ENCODE assay signal across 8 mouse cellular contexts in genomic region chr16:10088461-10089353, GRCm38 (mm10).
A peak's percentile ranks its signal among the peaks of the same experiment; 100 is the strongest.
DNase-seq lines count a peak whose midpoint lies in the region; ATAC-seq and TF ChIP-seq lines count a peak whose summit lies in the region.

No protein-coding gene starts in this region.

- H3K27me3 ChIP-seq in intestine, embryonic 14.5 days (replicated peaks; ENCODE audit: control insufficient read depth, insufficient read depth, low read length) = no peaks in the 10 kb centered on the region
- no peaks in the 10 kb centered on the region for H3K27me3 ChIP-seq in intestine, embryonic 16.5 days (replicated peaks; ENCODE audit: control insufficient read depth, insufficient read depth, low read length)
- no peaks in the 10 kb centered on the region for H3K27me3 ChIP-seq in hindbrain, embryonic 11.5 days (ENCODE audit: control insufficient read depth, insufficient read depth, low read length)
- no peaks in the 10 kb centered on the region for H3K27me3 ChIP-seq in limb, embryonic 11.5 days (ENCODE audit: control insufficient read depth, insufficient read depth, low read length)
- H3K27me3 ChIP-seq in stomach, embryonic 16.5 days (ENCODE audit: control insufficient read depth, insufficient read depth, low read length) = no peaks in the 10 kb centered on the region

- no peak overlapping the region for H3K4me2 ChIP-seq in intestine, embryonic 14.5 days (ENCODE audit: low read length)
- no peak overlapping the region for H3K4me2 ChIP-seq in intestine, embryonic 16.5 days (ENCODE audit: low read depth, low read length)
- no peak overlapping the region for H3K4me2 ChIP-seq in hindbrain, embryonic 11.5 days (replicated peaks; ENCODE audit: low read depth, low read length)
- H3K4me2 ChIP-seq in limb, embryonic 11.5 days (ENCODE audit: low read depth, severe bottlenecking) = no peak overlapping the region
- H3K4me2 ChIP-seq in stomach, embryonic 16.5 days (ENCODE audit: low read depth, low read length) = no peak overlapping the region

- no peaks in the 10 kb centered on the region for H3K4me1 ChIP-seq in intestine, embryonic 14.5 days (replicated peaks; ENCODE audit: control insufficient read depth, insufficient read depth, low read length)
- H3K4me1 ChIP-seq in intestine, embryonic 16.5 days (ENCODE audit: control insufficient read depth, insufficient read depth, low read length) = no peaks in the 10 kb centered on the region
- H3K4me1 ChIP-seq in ES-E14 (ENCODE audit: control insufficient read depth in 2 of 2, insufficient read depth in 2 of 2, low read length in 2 of 2, poor library complexity in 1 of 2) = peaks cover 2 to 4% of the 10 kb centered on the region in 2 experiments; a peak in 1 of 4 replicates
- H3K4me1 ChIP-seq in hindbrain, embryonic 11.5 days (replicated peaks; ENCODE audit: control insufficient read depth, insufficient read depth, low read length) = no peaks in the 10 kb centered on the region
- H3K4me1 ChIP-seq in limb, embryonic 11.5 days (ENCODE audit: control insufficient read depth, insufficient read depth, low read length) = no peaks in the 10 kb centered on the region
- no peaks in the 10 kb centered on the region for H3K4me1 ChIP-seq in stomach, embryonic 16.5 days (ENCODE audit: control insufficient read depth, insufficient read depth, low read length)

- no peak overlapping the region for H3K4me3 ChIP-seq in intestine, embryonic 14.5 days (ENCODE audit: low read depth, low read length)
- no peak overlapping the region for H3K4me3 ChIP-seq in intestine, embryonic 16.5 days (ENCODE audit: low read length)
- no peak overlapping the region for H3K4me3 ChIP-seq in ES-E14 (ENCODE audit: insufficient read depth in 1 of 2, low read depth in 1 of 2, low read length in 2 of 2, poor library complexity in 1 of 2, severe bottlenecking in 1 of 2)
- H3K4me3 ChIP-seq in hindbrain, embryonic 11.5 days (ENCODE audit: low read depth, low read length) = no peak overlapping the region
- no peak overlapping the region for H3K4me3 ChIP-seq in limb, embryonic 11.5 days (ENCODE audit: low read depth, low read length)
- H3K4me3 ChIP-seq in stomach, embryonic 16.5 days (replicated peaks; ENCODE audit: low read length) = no peak overlapping the region

- WGBS in intestine, embryonic 14.5 days = 62% methylated on average over 18 of the region's 18 CpGs
- 58% methylated on average over 18 of the region's 18 CpGs for WGBS in intestine, embryonic 16.5 days
- 57% methylated on average over 18 of the region's 18 CpGs for WGBS in hindbrain, embryonic 11.5 days
- 62% methylated on average over 18 of the region's 18 CpGs for WGBS in limb, embryonic 11.5 days
- WGBS in stomach, embryonic 16.5 days = 57% methylated on average over 18 of the region's 18 CpGs

- no peak overlapping the region for H3K9ac ChIP-seq in intestine, embryonic 14.5 days (ENCODE audit: low read length)
- no peak overlapping the region for H3K9ac ChIP-seq in intestine, embryonic 16.5 days (ENCODE audit: low read depth, low read length)
- no peak overlapping the region for H3K9ac ChIP-seq in ES-E14 (ENCODE audit: insufficient read depth, low read depth, low read length, poor library complexity, severe bottlenecking)
- H3K9ac ChIP-seq in hindbrain, embryonic 11.5 days (ENCODE audit: low read depth, low read length) = 0 out of 2 replicates have a peak overlapping the region, but pooled peaks have one; percentile 34
- H3K9ac ChIP-seq in limb, embryonic 11.5 days (ENCODE audit: low read length) = no peak overlapping the region
- H3K9ac ChIP-seq in stomach, embryonic 16.5 days (ENCODE audit: low read length) = no peak overlapping the region

- no peaks in the 10 kb centered on the region for H3K36me3 ChIP-seq in intestine, embryonic 14.5 days (ENCODE audit: control insufficient read depth, insufficient read depth, low read length)
- H3K36me3 ChIP-seq in intestine, embryonic 16.5 days (ENCODE audit: control insufficient read depth, insufficient read depth, low read length) = no peaks in the 10 kb centered on the region
- no peaks in the 10 kb centered on the region for H3K36me3 ChIP-seq in ES-E14 (ENCODE audit: control insufficient read depth, insufficient read depth, low read length, poor library complexity, severe bottlenecking)
- no peaks in the 10 kb centered on the region for H3K36me3 ChIP-seq in hindbrain, embryonic 11.5 days (ENCODE audit: control insufficient read depth, insufficient read depth, low read length)
- H3K36me3 ChIP-seq in limb, embryonic 11.5 days (ENCODE audit: control insufficient read depth, insufficient read depth, low read length) = no peaks in the 10 kb centered on the region
- H3K36me3 ChIP-seq in stomach, embryonic 16.5 days (ENCODE audit: control insufficient read depth, insufficient read depth, low read length) = no peaks in the 10 kb centered on the region

- H3K27ac ChIP-seq in intestine, embryonic 14.5 days (ENCODE audit: low read depth) = no peak overlapping the region
- no peak overlapping the region for H3K27ac ChIP-seq in intestine, embryonic 16.5 days (ENCODE audit: low read length)
- H3K27ac ChIP-seq in ES-E14 (ENCODE audit: insufficient read depth, low read depth, low read length, poor library complexity, severe bottlenecking) = no peak overlapping the region
- no peak overlapping the region for H3K27ac ChIP-seq in hindbrain, embryonic 11.5 days (ENCODE audit: low read depth, low read length)
- no peak overlapping the region for H3K27ac ChIP-seq in limb, embryonic 11.5 days (replicated peaks; ENCODE audit: low read depth, low read length)
- H3K27ac ChIP-seq in stomach, embryonic 16.5 days (ENCODE audit: low read length) = no peak overlapping the region

- in situ Hi-C loops in ES-E14 (cut with MboI; ENCODE audit: low sequenced_read_pairs in 2 of 2, unreplicated experiment in 2 of 2) = loop anchor here in 1 of 2 experiments (10.0 to 25.0 kb wide), 3 partner anchors 186 to 424 kb away; partner anchors contain the start of gene Tekt5

- H3K9me3 ChIP-seq in intestine, embryonic 14.5 days (ENCODE audit: control insufficient read depth, low read length) = no peaks in the 10 kb centered on the region
- no peaks in the 10 kb centered on the region for H3K9me3 ChIP-seq in intestine, embryonic 16.5 days (ENCODE audit: control insufficient read depth, low read length)
- H3K9me3 ChIP-seq in ES-E14 (ENCODE audit: control insufficient read depth, insufficient read depth, low read depth, low read length) = no peaks in the 10 kb centered on the region
- no peaks in the 10 kb centered on the region for H3K9me3 ChIP-seq in hindbrain, embryonic 11.5 days (ENCODE audit: control insufficient read depth, low read length)
- H3K9me3 ChIP-seq in limb, embryonic 11.5 days (ENCODE audit: control insufficient read depth, low read length) = no peaks in the 10 kb centered on the region
- no peaks in the 10 kb centered on the region for H3K9me3 ChIP-seq in stomach, embryonic 16.5 days (replicated peaks; ENCODE audit: control insufficient read depth, low read length)

- DNase-seq in intestine, embryonic 14.5 days (ENCODE audit: low spot score) = peak; percentile 56
- peak; percentile 39 for DNase-seq in ES-E14 (ENCODE audit: low read depth, low spot score)
- DNase-seq in cerebellum, postnatal 14 days = peak; percentile 61 to 62
- DNase-seq in hindbrain, embryonic 11.5 days (ENCODE audit: low spot score) = peak; percentile 81
- peak; percentile 55 for DNase-seq in limb, embryonic 11.5 days (ENCODE audit: low spot score)
- no peak for DNase-seq in ovary, adult 18-20 months (ENCODE audit: low spot score)

- 0 out of 2 replicates have a peak, but pooled peaks have one; percentile 23 for ATAC-seq in intestine, embryonic 14.5 days (replicated peaks; ENCODE audit: low FRiP score, low TSS enrichment, low read depth)
- no peak for ATAC-seq in intestine, embryonic 16.5 days
- peak; percentile 65; the same call in 1 of the 2 replicates for ATAC-seq in hindbrain, embryonic 11.5 days (ENCODE audit: low FRiP score)
- ATAC-seq in limb, embryonic 11.5 days (ENCODE audit: insufficient number of reproducible peaks, low FRiP score, low TSS enrichment, low read depth) = peak; percentile 35; the same call in 1 of the 2 replicates
- 0 out of 2 replicates have a peak, but pooled peaks have one; percentile 21 for ATAC-seq in stomach, embryonic 16.5 days (ENCODE audit: insufficient read depth, low FRiP score)

TF ChIP-seq in ES-E14, 5 proteins besides CTCF, POLR2A, EP300 and RAD21:
- no peak for TF ChIP-seq CHD2 (IDR thresholded peaks at IDR 0.05; ENCODE audit: low read depth, low read length)
- TF ChIP-seq HCFC1 (IDR thresholded peaks at IDR 0.05; ENCODE audit: borderline replicate concordance, insufficient read depth, low read length) = no peak
- peak; percentile 91 for TF ChIP-seq ZC3H11A (IDR thresholded peaks at IDR 0.05; ENCODE audit: borderline replicate concordance, low read depth, low read length)
- no peak for TF ChIP-seq ZNF384 (IDR thresholded peaks at IDR 0.05; ENCODE audit: low read depth, low read length)
- TF ChIP-seq MAFK (IDR thresholded peaks at IDR 0.05; ENCODE audit: insufficient read depth, low read depth, low read length) = no peak
